Mouse (Mus musculus): ENCODE measurements around the gene Mkrn3. TPM values are rescaled to one million over a fixed set of nuclear protein-coding genes. Genes with fewer than 3 reads are reported as not detected.
A peak's percentile ranks its signal among the peaks of the same experiment; 100 is the strongest.

Gene Mkrn3
- total and polyA plus RNA-seq, 2 experiments from 2014 or later = 30.9 to 39.5 TPM

- WGBS = 26% methylated on average over 31 of the region's 31 CpGs
- H3K9ac ChIP-seq (replicated peaks; ENCODE audit: low read length, poor library complexity, severe bottlenecking) = peak within 1 kb of the TSS; percentile 72
- ATAC-seq (ENCODE audit: low FRiP score) (peak; percentile 93), DNase-seq (ENCODE audit: low spot score) (peak; percentile 83)
- H3K27ac ChIP-seq (ENCODE audit: low read depth, low read length) = peak within 1 kb of the TSS; percentile 77
- no peaks in the 10 kb centered on the region for H3K27me3 ChIP-seq (ENCODE audit: insufficient read depth, low read length)
- H3K4me3 ChIP-seq (ENCODE audit: low read depth, low read length) = peak within 1 kb of the TSS; percentile 59
- 0 out of 2 replicates have a peak, but pooled peaks cover 5% of the 10 kb centered on the region for H3K9me3 ChIP-seq (ENCODE audit: low read length)
- no peaks in the 10 kb centered on the region for H3K36me3 ChIP-seq (ENCODE audit: insufficient read depth, low read length)
- H3K4me2 ChIP-seq (ENCODE audit: low read depth, low read length, poor library complexity, severe bottlenecking) = peak within 1 kb of the TSS; percentile 48
- H3K4me1 ChIP-seq (ENCODE audit: insufficient read depth, low read length) = no peaks in the 10 kb centered on the region
- no peak for TF ChIP-seq CTCF (IDR thresholded peaks at IDR 0.05)
Measured at GRCm38 (mm10) chr7:62376510-62377304, 43.2 kb downstream of the Mkrn3 start, which contains the start of gene Magel2. Gene Magel2 (plus strand): TSS chr7:62377010.

DNA sequence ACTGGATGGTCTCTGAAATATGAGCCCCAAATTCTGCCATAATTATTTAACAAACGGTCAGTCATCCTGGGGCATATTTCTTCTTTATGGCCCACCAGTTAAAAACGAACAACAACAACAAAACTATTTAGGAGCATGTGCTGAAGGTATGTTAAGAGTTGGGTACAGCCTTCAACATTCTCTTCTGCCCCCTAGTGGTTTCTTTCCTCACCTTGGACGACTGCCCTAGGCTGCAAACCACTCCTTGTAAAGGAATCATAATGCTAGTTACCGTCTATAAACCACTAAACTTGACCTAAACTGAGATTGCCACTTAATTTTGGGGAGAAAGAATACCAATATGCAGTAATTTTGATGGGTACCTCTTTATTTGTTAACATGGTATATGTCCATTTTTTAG is 44.3 kb downstream of the Mkrn3 start:
- Histone ChIP-seq H3K4me1 (ENCODE audit: insufficient read depth, low read length) (no peaks in the 10 kb centered on the region), H3K4me3 (ENCODE audit: low read depth, low read length) (peak overlapping the region; percentile 59; the same call in 1 of the 2 replicates), H3K9ac (replicated peaks; ENCODE audit: low read length, poor library complexity, severe bottlenecking) (no peak overlapping the region), H3K36me3 (ENCODE audit: insufficient read depth, low read length) (no peaks in the 10 kb centered on the region), H3K27ac (ENCODE audit: low read depth, low read length) (no peak overlapping the region), H3K4me2 (ENCODE audit: low read depth, low read length, poor library complexity, severe bottlenecking) (peak overlapping the region; percentile 48), H3K27me3 (ENCODE audit: insufficient read depth, low read length) (no peaks in the 10 kb centered on the region), H3K9me3 (ENCODE audit: low read length) (0 out of 2 replicates have a peak, but pooled peaks cover 5% of the 10 kb centered on the region)
- WGBS = 30% methylated on average over 4 of the region's 4 CpGs
- DNase-seq (ENCODE audit: low spot score) (peak; percentile 69), ATAC-seq (ENCODE audit: low FRiP score) (no peak)
- TF ChIP-seq CTCF (IDR thresholded peaks at IDR 0.05) = peak; percentile 72

Other genes with a start within 250 kb of the Mkrn3 start
- gene Ndn, start 73.6 kb downstream of the Mkrn3 start, total RNA-seq (2014; rRNA removed) = 479 and 494 TPM in 2 replicates
- gene Ndn, start 73.6 kb downstream of the Mkrn3 start, polyA plus RNA-seq (2015; fragmentation: Nextera tagmentation; extraction: Ambion mirVana) = 861 and 877 TPM in 2 replicates
- 22.1 and 26.5 TPM in 2 replicates for gene Magel2, start 43.1 kb downstream of the Mkrn3 start, total RNA-seq (2014; rRNA removed)
- gene Magel2, start 43.1 kb downstream of the Mkrn3 start, polyA plus RNA-seq (2015; fragmentation: Nextera tagmentation; extraction: Ambion mirVana) = 19.3 and 25.4 TPM in 2 replicates
- gene Peg12, start 44.4 kb upstream of the Mkrn3 start, total RNA-seq (2014; rRNA removed) = 4.6 and 5.7 TPM in 2 replicates
- 6.0 and 6.6 TPM in 2 replicates for gene Peg12, start 44.4 kb upstream of the Mkrn3 start, polyA plus RNA-seq (2015; fragmentation: Nextera tagmentation; extraction: Ambion mirVana)

All from midbrain, postnatal 0 days (tissue).